Mouse (Mus musculus) embryo, embryonic 11 days (tissue): ENCODE data around the gene Tshr.
A peak's percentile ranks its signal among the peaks of the same experiment; 100 is the strongest.
"Not testable (repeated sequence)": the region's sequence is repeated elsewhere in the genome, so short reads cannot be mapped to it uniquely, and the experiment has no call there.

Experiments
- DNase-seq: peaks from one replicate; pipeline ENCODE4 v3.0.0-alpha.2; 2015

Tshr gene

GRCm38 (mm10) chr12:91384281-91385017 lies at the start of gene Tshr, which contains the start of gene Cep128:
Tshr (plus strand) TSS chr12:91384563.
Cep128 (minus strand) TSS chr12:91384409.
- peak; percentile 96 for DNase-seq

GRCm38 (mm10) chr12:91338656-91339055 lies 45.7 kb upstream of the Tshr start:
- not testable (repeated sequence) for DNase-seq

- DNase-seq: no peak
These were observed 30.6 kb upstream of the Tshr start for GRCm38 (mm10) chr12:91353783-91354182.

- DNase-seq: no peak
These were observed 15.2 kb upstream of the Tshr start for GRCm38 (mm10) chr12:91369173-91369572.

GRCm38 (mm10) chr12:91383516-91384264 lies 673 bp upstream of the Tshr start:
- no peak for DNase-seq

- DNase-seq: peak; percentile 89
These were observed 16.1 kb downstream of the Tshr start for GRCm38 (mm10) chr12:91400232-91401048.

- DNase-seq: no peak
These were observed 16.6 kb downstream of the Tshr start for GRCm38 (mm10) chr12:91401049-91401352.

- no peak for DNase-seq
These were observed 25.9 kb downstream of the Tshr start for GRCm38 (mm10) chr12:91410306-91410705.

- peak; percentile 60 for DNase-seq
These were observed 28.3 kb downstream of the Tshr start for GRCm38 (mm10) chr12:91412461-91413182.

- no peak for DNase-seq
These were observed 30.7 kb downstream of the Tshr start for GRCm38 (mm10) chr12:91415112-91415511.

- DNase-seq: no peak
These were observed 32.5 kb downstream of the Tshr start for GRCm38 (mm10) chr12:91416828-91417227.

- peak; percentile 57 for DNase-seq
These were observed 34.4 kb downstream of the Tshr start for GRCm38 (mm10) chr12:91418791-91419190.

GRCm38 (mm10) chr12:91421272-91421671 lies 36.9 kb downstream of the Tshr start:
- no peak for DNase-seq

GRCm38 (mm10) chr12:91423125-91423820 lies 38.9 kb downstream of the Tshr start:
- peak; percentile 43 for DNase-seq

- no peak for DNase-seq
These were observed 42.1 kb downstream of the Tshr start for GRCm38 (mm10) chr12:91426499-91426898.

- DNase-seq: no peak
These were observed 42.8 kb downstream of the Tshr start for GRCm38 (mm10) chr12:91427129-91427528.

- no peak for DNase-seq
These were observed 97.9 kb downstream of the Tshr start for GRCm38 (mm10) chr12:91482195-91482733.

- no peak for DNase-seq
These were observed 102.0 kb downstream of the Tshr start for GRCm38 (mm10) chr12:91486342-91486741.

GRCm38 (mm10) chr12:91488406-91488805 lies 104.0 kb downstream of the Tshr start:
- no peak for DNase-seq

GRCm38 (mm10) chr12:91495497-91496225 lies 111.3 kb downstream of the Tshr start:
- no peak for DNase-seq

GRCm38 (mm10) chr12:91496226-91496558 lies 111.8 kb downstream of the Tshr start:
- no peak for DNase-seq
